Mouse (Mus musculus) brown adipose tissue, adult 24 weeks (tissue): ENCODE measurements around the gene Vmp1. TPM values are rescaled to one million over a fixed set of nuclear protein-coding genes. Genes with fewer than 3 reads are reported as not detected.

Experiments
- H3K27ac ChIP-seq: fragments of 200-500 bp; replicated peaks from 2 replicates; pipeline ENCODE4 v1.5.1; 2012; ENCODE audit warnings: low read depth, mild to moderate bottlenecking, low read length
- H3K4me1 ChIP-seq: fragments of 200-500 bp; 2 replicates; pipeline ENCODE4 v1.6.1; 2012; ENCODE audit warnings: low read length, mixed read lengths; ENCODE audit not compliant: control insufficient read depth, insufficient read depth, insufficient read length
- H3K4me3 ChIP-seq: fragments of 200-500 bp; 2 replicates; pipeline ENCODE4 v1.5.1; 2012; ENCODE audit warnings: low read depth, mild to moderate bottlenecking, low read length, moderate library complexity; ENCODE audit not compliant: insufficient read depth
- polyA plus RNA-seq: library from polyadenylated mRNA; stranded (reverse); fragments of >200 nt; gene quantifications from 2 replicates; pipeline ENCODE4 v1.2.4, GENCODE M21; 2012; ENCODE audit not compliant: missing spikeins, insufficient read depth, insufficient read length

Gene Vmp1
- polyA plus RNA-seq, 1 experiment, result 62.6 TPM

- peak overlapping the region; percentile 66 for H3K27ac ChIP-seq
- H3K4me1 ChIP-seq, result peaks cover 5% of the 10 kb centered on the region
- H3K4me3 ChIP-seq, result no peak overlapping the region
Observed at GRCm38 (mm10) chr11:86591931-86592616, 91.6 kb downstream of the Vmp1 start.

- no peak overlapping the region for H3K27ac ChIP-seq
- peaks cover 5% of the 10 kb centered on the region for H3K4me1 ChIP-seq
- no peak overlapping the region for H3K4me3 ChIP-seq
Observed at GRCm38 (mm10) chr11:86591301-86591845, 92.3 kb downstream of the Vmp1 start.

DNA sequence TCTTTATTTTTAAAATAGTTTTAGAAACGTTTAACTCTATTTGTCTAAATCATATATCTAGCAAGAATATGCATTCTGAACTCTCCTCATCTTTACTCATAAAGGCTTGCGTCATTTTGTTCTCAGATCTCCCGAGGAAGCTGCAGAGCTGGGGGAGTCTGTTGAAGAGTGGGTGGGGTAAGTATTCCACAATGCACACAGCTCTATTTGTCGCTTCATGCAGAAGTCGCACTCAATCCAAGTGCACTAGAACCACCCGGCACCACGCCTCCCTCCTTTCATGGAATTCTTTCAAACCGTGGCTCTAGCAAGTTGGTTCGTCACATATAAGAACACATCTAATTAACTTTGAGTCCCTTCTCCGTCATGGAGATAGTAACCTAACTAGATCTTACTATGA, 93.1 kb downstream of the Vmp1 start:
- Histone ChIP-seq H3K27ac (no peak overlapping the region), H3K4me1 (peaks cover 5% of the 10 kb centered on the region), H3K4me3 (no peak overlapping the region)

GRCm38 (mm10) chr11:86590066-86590465, 93.6 kb downstream of the Vmp1 start:
- H3K4me3 ChIP-seq, result no peak overlapping the region
- peaks cover 5% of the 10 kb centered on the region for H3K4me1 ChIP-seq
- H3K27ac ChIP-seq, result no peak overlapping the region

- Histone ChIP-seq H3K4me1 (no peaks in the 10 kb centered on the region), H3K4me3 (no peak overlapping the region), H3K27ac (no peak overlapping the region)
Observed at GRCm38 (mm10) chr11:86588583-86589298, 94.9 kb downstream of the Vmp1 start.

DNA sequence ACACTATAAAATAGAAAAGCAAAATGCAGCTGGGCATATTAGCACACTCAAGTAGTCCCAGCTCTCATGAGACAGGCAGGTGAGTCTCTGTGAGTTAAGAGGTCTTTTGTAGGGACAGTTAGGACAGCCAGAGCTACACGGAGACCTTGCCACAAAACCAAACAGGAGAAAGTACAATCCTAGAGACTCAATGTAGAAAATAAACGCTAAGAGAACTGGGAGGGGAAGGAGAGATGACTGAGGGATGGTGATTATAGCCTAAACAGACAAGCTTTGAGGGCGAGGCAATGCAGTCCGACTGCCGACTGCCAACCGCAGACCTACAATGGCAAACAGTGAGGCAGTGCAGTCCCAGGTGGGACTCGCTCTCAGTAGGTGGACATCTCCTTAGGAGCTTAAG, 95.8 kb downstream of the Vmp1 start:
- H3K4me3 ChIP-seq, result no peak overlapping the region
- peak overlapping the region; percentile 96 for H3K27ac ChIP-seq
- H3K4me1 ChIP-seq, result no peaks in the 10 kb centered on the region

GRCm38 (mm10) chr11:86586868-86587792, 96.5 kb downstream of the Vmp1 start:
- Histone ChIP-seq H3K4me3 (peak overlapping the region; percentile 77), H3K4me1 (no peaks in the 10 kb centered on the region), H3K27ac (peak overlapping the region; percentile 96)

DNA sequence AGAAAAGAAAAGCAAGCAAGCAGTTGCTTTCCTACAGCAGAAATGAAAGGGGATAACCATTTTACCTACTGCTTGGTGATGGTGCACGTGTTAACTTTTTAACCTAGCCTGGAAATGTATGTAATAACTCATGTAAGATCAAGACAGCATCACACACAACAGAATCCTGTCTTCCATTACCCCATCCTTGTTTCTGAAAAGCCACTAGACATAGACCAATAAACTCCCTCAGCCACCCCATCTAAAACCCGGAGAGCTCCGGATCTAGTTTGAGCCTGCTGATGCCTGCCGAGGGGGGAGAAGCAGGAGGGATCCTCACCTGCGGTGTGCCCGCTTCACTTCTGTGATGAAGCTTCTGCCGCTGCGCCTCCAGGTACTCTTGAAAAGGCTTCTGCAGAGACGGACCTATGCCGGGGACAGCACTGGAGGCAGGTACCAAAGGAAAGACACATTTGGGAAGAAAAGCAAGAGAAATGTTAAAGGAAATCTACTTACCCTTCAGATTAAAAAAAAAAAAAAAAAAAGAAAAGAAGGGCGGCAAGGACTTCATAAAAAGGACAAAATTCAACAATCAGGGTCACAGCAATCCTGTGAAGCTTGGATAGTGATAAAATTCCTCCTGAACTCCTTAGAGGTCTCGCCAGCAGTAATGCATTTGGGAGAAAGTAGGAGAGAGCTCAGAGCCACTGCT, 97.3 kb downstream of the Vmp1 start:
- H3K4me3 ChIP-seq, result peak overlapping the region; percentile 77
- H3K4me1 ChIP-seq, result no peaks in the 10 kb centered on the region
- H3K27ac ChIP-seq, result peak overlapping the region; percentile 96

DNA sequence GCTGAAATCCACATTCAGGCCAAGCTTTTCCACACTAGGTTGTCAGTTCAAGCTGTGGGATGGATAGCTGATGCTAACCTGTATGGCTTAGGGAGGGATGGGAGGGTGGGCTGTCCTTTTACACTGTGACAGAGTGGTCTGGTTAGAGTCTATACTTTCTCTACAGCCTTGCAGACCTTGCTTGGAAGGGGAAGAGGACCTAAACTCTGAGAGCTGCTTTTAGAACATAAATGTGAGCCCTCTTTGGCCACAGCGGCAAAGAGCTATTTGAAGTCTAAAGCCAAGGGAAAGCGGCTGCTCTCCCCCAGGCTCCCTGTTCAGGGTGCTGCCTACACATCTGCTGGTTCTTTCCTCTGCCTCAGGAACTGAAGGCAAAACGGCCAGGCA, 98.0 kb downstream of the Vmp1 start:
- H3K4me1 ChIP-seq, result peaks cover under 1% of the 10 kb centered on the region

DNA sequence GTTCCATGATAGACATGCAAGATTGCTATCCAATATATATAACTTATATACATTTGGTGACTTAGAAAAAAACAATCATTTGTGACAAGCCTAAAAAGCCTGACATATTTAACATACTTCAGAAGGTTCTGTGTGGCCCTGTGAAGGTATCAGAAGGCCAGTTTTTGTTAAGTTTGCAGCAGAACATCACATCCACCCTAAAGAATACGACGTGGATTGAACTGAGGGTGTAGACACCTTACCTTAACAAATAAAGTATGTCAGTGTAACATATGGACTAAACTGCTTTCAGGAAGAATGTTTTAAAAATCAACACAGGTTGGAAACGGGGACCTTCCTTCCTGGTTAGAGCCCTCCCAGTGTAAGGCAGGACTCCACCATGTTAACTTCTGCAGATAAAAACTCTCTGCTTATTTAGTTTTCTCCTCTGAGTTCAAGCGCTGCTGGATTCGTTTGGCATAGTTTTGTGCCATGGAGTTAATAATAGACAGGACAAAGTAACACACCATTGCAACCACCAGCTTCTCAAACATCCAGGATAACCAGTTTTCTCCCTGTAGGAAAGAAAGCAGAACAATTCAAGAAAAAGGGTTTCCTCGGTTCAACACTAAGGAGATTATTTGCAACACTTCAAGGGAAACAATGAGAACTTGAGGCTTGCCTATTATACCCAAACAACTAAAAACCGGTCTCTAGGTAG, 98.6 kb downstream of the Vmp1 start:
- Histone ChIP-seq H3K27ac (peak overlapping the region; percentile 89), H3K4me3 (peak overlapping the region; percentile 58), H3K4me1 (peaks cover 6% of the 10 kb centered on the region)

More for the DNA sequence above, 98.0 kb downstream of the Vmp1 start:
- H3K27ac ChIP-seq, result peak overlapping the region; percentile 89
- peak overlapping the region; percentile 58 for H3K4me3 ChIP-seq

DNA sequence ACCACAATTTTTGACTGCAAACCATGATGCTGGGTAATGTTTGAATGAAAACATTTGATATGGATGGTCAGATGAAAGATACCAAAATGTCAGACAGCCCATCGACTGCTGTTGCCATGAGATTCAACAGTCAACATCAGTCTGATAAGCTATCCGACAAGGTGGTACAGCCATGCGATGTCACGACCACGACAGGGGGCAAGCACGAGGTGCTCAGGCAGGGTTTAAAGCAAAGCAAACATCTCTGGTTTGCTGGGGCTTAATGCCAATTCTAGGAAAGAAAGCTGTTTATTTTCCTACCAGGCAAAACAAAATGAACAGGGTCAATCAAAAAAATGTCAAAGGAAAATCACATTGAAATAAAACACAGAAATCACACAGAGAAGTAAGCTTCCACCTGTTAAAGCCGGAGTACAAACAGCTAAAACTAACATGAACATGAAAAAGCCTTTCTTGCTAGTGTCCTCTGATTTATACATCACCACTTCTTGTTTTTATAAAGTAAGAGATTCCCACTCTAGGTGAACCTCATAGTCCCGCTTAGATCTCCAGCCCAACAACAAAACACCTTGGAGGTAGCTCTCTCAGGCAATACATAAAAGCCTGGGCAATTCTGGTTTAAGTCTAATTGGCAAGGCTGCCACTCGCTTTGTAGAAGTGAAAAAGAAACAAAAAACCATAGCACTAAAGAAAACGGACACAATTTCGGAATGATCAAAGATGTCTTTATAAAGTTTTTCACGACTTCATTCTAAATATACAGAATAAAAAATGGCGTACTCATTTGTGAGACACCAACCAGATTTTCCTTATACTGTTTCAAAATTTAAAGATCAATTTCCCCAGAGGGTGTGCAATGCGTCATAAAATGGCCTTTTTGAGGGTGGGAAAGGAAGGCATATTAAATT, 99.4 kb downstream of the Vmp1 start:
- Histone ChIP-seq H3K27ac (peak overlapping the region; percentile 41), H3K4me3 (peak overlapping the region; percentile 35), H3K4me1 (peaks cover 14% of the 10 kb centered on the region)

GRCm38 (mm10) chr11:86583313-86583825, 100.3 kb downstream of the Vmp1 start:
- H3K4me3 ChIP-seq, result no peak overlapping the region
- H3K27ac ChIP-seq, result no peak overlapping the region

More at GRCm38 (mm10) chr11:86583313-86583825, 100.3 kb downstream of the Vmp1 start:
- peaks cover 23% of the 10 kb centered on the region for H3K4me1 ChIP-seq
